Mouse (Mus musculus) forebrain, postnatal 0 days (tissue): ENCODE data around the gene Tmx2. TPM values are rescaled to one million over a fixed set of nuclear protein-coding genes. Genes with fewer than 3 reads are reported as not detected.
"Not testable (repeated sequence)": the region's sequence is repeated elsewhere in the genome, so short reads cannot be mapped to it uniquely, and the experiment has no call there.

ENCODE experiments used
- ATAC-seq: fragments of 200-750 bp; cut with Nextera tagmentation; 2 replicates; pipeline ENCODE4 v1.8.0; 2017; ENCODE audit warnings: mild to moderate bottlenecking, moderate library complexity
- DNase-seq: peaks from one replicate; pipeline ENCODE4 v3.0.0-alpha.2; 2015
- H3K27ac ChIP-seq: fragments of 300-500 bp; sonication (generic); 2 replicates; pipeline ENCODE4 v1.5.1; 2014; ENCODE audit warnings: low read depth, mild to moderate bottlenecking, antibody characterized with exemption, low read length, moderate library complexity, mixed read lengths
- H3K27me3 ChIP-seq: fragments of 300-500 bp; sonication (generic); 2 replicates; pipeline ENCODE4 v1.6.1; 2014; ENCODE audit warnings: mild to moderate bottlenecking, low read length, mixed read lengths; ENCODE audit not compliant: insufficient read depth
- H3K36me3 ChIP-seq: fragments of 300-500 bp; sonication (generic); 2 replicates; pipeline ENCODE4 v1.6.1; 2014; ENCODE audit warnings: mild to moderate bottlenecking, moderate library complexity; ENCODE audit not compliant: insufficient read depth
- H3K4me1 ChIP-seq: fragments of 300-500 bp; sonication (generic); 2 replicates; pipeline ENCODE4 v1.6.1; 2014; ENCODE audit warnings: antibody characterized with exemption; ENCODE audit not compliant: insufficient read depth
- H3K4me2 ChIP-seq: fragments of 300-500 bp; sonication (generic); 2 replicates; pipeline ENCODE4 v1.6.1; 2014; ENCODE audit warnings: low read depth, mild to moderate bottlenecking, moderate library complexity
- H3K4me3 ChIP-seq: fragments of 300-500 bp; sonication (generic); 2 replicates; pipeline ENCODE4 v1.5.1; 2014; ENCODE audit warnings: low read depth, low read length, mixed read lengths
- H3K9ac ChIP-seq: fragments of 300-500 bp; sonication (generic); 2 replicates; pipeline ENCODE4 v1.6.1; 2014; ENCODE audit warnings: mild to moderate bottlenecking
- H3K9me3 ChIP-seq: fragments of 300-500 bp; sonication (generic); 2 replicates; pipeline ENCODE4 v1.6.1; 2016; ENCODE audit warnings: low read length
- CTCF ChIP-seq: sonication (generic); IDR thresholded peaks from 2 replicates; pipeline ENCODE4 v1.5.1; 2016; ENCODE audit warnings: antibody characterized with exemption, control low read depth, low read depth
- WGBS: fragments of 180-500 bp; shearing (Covaris S2); extraction: QIAGEN DNeasy Blood & Tissue Kit; methylation state at CpG from one replicate; pipeline ENCODE4 v1.1.7; 2014; 5-methylcytosine and 5-hydroxymethylcytosine counted together
- polyA plus RNA-seq: library from polyadenylated mRNA; unstranded; fragments of >200 nt; fragmentation: Nextera tagmentation; extraction: Ambion mirVana; gene quantifications from 2 replicates; pipeline ENCODE4 v1.2.1, GENCODE M21; 2015
- total RNA-seq: library from RNA; depleted of rRNA; stranded (reverse); fragments of >200 nt; gene quantifications from 2 replicates; pipeline ENCODE4 v1.2.3, GENCODE M21; 2014; rRNA removed

Gene Tmx2
- total RNA-seq (115 and 130 TPM in 2 replicates), polyA plus RNA-seq (206 and 248 TPM in 2 replicates)

GRCm38 (mm10) chr2:84679016-84679415, at the start of gene Tmx2:
TSS of gene Tmx2 (minus strand) at chr2:84679140.
- Histone ChIP-seq H3K4me3 (peak within 1 kb of the TSS; percentile 99), H3K4me2 (peak within 1 kb of the TSS; percentile 84), H3K36me3 (peaks cover 24% of the 10 kb centered on the region), H3K4me1 (0 out of 2 replicates have a peak, but pooled peaks cover 14% of the 10 kb centered on the region), H3K9me3 (no peaks in the 10 kb centered on the region), H3K27ac (peak within 1 kb of the TSS; percentile 80), H3K27me3 (no peaks in the 10 kb centered on the region), H3K9ac (peak within 1 kb of the TSS; percentile 77)
- TF ChIP-seq CTCF = no peak
- no peak for DNase-seq
- ATAC-seq = no peak
- 16% methylated on average over 8 of the region's 8 CpGs for WGBS

GRCm38 (mm10) chr2:84728191-84728590, 49.3 kb upstream of the Tmx2 start:
- not testable (repeated sequence) for H3K27me3 ChIP-seq, DNase-seq, H3K4me3 ChIP-seq, H3K9me3 ChIP-seq, H3K4me1 ChIP-seq, H3K4me2 ChIP-seq, ATAC-seq, H3K36me3 ChIP-seq, H3K9ac ChIP-seq, H3K27ac ChIP-seq
- WGBS = 80% methylated on average over 5 of the region's 5 CpGs

GRCm38 (mm10) chr2:84727172-84727858, 48.4 kb upstream of the Tmx2 start, which contains the start of gene Clp1:
TSS of gene Clp1 (minus strand) at chr2:84727350.
- peak; percentile 98 for ATAC-seq
- Histone ChIP-seq H3K27me3 (no peaks in the 10 kb centered on the region), H3K4me3 (peak within 1 kb of the TSS; percentile 51), H3K4me2 (peak within 1 kb of the TSS; percentile 87), H3K27ac (peak within 1 kb of the TSS; percentile 75), H3K9me3 (no peaks in the 10 kb centered on the region), H3K9ac (peak within 1 kb of the TSS; percentile 66), H3K4me1 (peaks cover 9% of the 10 kb centered on the region; the same call in 1 of the 2 replicates), H3K36me3 (peaks cover 10% of the 10 kb centered on the region)
- peak; percentile 96 for DNase-seq
- TF ChIP-seq CTCF = peak; percentile 27
- WGBS = 1% methylated on average over 39 of the region's 39 CpGs

- Histone ChIP-seq H3K9me3 (no peaks in the 10 kb centered on the region), H3K4me1 (peaks cover 9% of the 10 kb centered on the region; the same call in 1 of the 2 replicates), H3K4me3 (peak overlapping the region; percentile 51), H3K4me2 (peak overlapping the region; percentile 87), H3K27ac (no peak overlapping the region), H3K27me3 (no peaks in the 10 kb centered on the region), H3K36me3 (peaks cover 12% of the 10 kb centered on the region), H3K9ac (peak overlapping the region; percentile 66)
- DNase-seq (no peak), ATAC-seq (no peak)
- 3% methylated on average over 9 of the region's 9 CpGs for WGBS
- no peak for TF ChIP-seq CTCF
Observed at GRCm38 (mm10) chr2:84726716-84727115, 47.8 kb upstream of the Tmx2 start.

GRCm38 (mm10) chr2:84725770-84726169, 46.8 kb upstream of the Tmx2 start:
- H3K4me3 ChIP-seq = no peak overlapping the region
- peaks cover 19% of the 10 kb centered on the region for H3K36me3 ChIP-seq
- DNase-seq = no peak
- no peaks in the 10 kb centered on the region for H3K9me3 ChIP-seq
- H3K4me2 ChIP-seq = no peak overlapping the region
- H3K4me1 ChIP-seq = peaks cover 9% of the 10 kb centered on the region; the same call in 1 of the 2 replicates
- no peak overlapping the region for H3K27ac ChIP-seq
- no peaks in the 10 kb centered on the region for H3K27me3 ChIP-seq
- H3K9ac ChIP-seq = no peak overlapping the region
- no peak for ATAC-seq
- no peak for TF ChIP-seq CTCF
- WGBS = 95% methylated on average over 10 of the region's 10 CpGs

- Histone ChIP-seq H3K4me2 (no peak overlapping the region), H3K9me3 (no peaks in the 10 kb centered on the region), H3K4me3 (no peak overlapping the region), H3K36me3 (peaks cover 19% of the 10 kb centered on the region), H3K27ac (no peak overlapping the region), H3K27me3 (no peaks in the 10 kb centered on the region), H3K4me1 (peaks cover 9% of the 10 kb centered on the region; the same call in 1 of the 2 replicates), H3K9ac (no peak overlapping the region)
- no peak for TF ChIP-seq CTCF
- no peak for ATAC-seq
- DNase-seq = no peak
- 95% methylated on average over 14 of the region's 14 CpGs for WGBS
Observed at GRCm38 (mm10) chr2:84723856-84724255, 44.9 kb upstream of the Tmx2 start.

- no peak for DNase-seq
- H3K4me1 ChIP-seq = 0 out of 2 replicates have a peak, but pooled peaks cover 4% of the 10 kb centered on the region
- 93% methylated on average over 3 of the region's 3 CpGs for WGBS
- ATAC-seq = no peak
- H3K9me3 ChIP-seq = no peaks in the 10 kb centered on the region
- no peaks in the 10 kb centered on the region for H3K27me3 ChIP-seq
- H3K9ac ChIP-seq = no peak overlapping the region
- H3K36me3 ChIP-seq = peaks cover 19% of the 10 kb centered on the region
- no peak overlapping the region for H3K4me3 ChIP-seq
- H3K4me2 ChIP-seq = no peak overlapping the region
- TF ChIP-seq CTCF = no peak
- no peak overlapping the region for H3K27ac ChIP-seq
Observed at GRCm38 (mm10) chr2:84721182-84721581, 42.2 kb upstream of the Tmx2 start.
